Mouse (Mus musculus): ENCODE measurements around the gene Spns2. TPM values are rescaled to one million over a fixed set of nuclear protein-coding genes. Genes with fewer than 3 reads are reported as not detected.

The Spns2 gene
- polyA plus RNA-seq, 1 experiment from 2014 or later: 23.6 TPM

- 84% methylated on average over 6 of the region's 6 CpGs for WGBS
- Histone ChIP-seq H3K9ac (ENCODE audit: low read length) (no peak overlapping the region), H3K27ac (replicated peaks) (no peak overlapping the region), H3K4me3 (ENCODE audit: low read depth, low read length) (no peak overlapping the region), H3K36me3 (ENCODE audit: control insufficient read depth, insufficient read depth, low read length) (no peaks in the 10 kb centered on the region), H3K9me3 (ENCODE audit: control insufficient read depth, low read length) (no peaks in the 10 kb centered on the region), H3K27me3 (ENCODE audit: control insufficient read depth, insufficient read depth, low read length) (no peaks in the 10 kb centered on the region), H3K4me1 (replicated peaks; ENCODE audit: control insufficient read depth, insufficient read depth) (no peaks in the 10 kb centered on the region), H3K4me2 (replicated peaks; ENCODE audit: low read depth) (no peak overlapping the region)
- ATAC-seq (ENCODE audit: low FRiP score, low TSS enrichment) (no peak), DNase-seq (ENCODE audit: low spot score) (no peak)
- TF ChIP-seq EP300 (optimal IDR thresholded peaks at IDR 0.05) (no peak), CTCF (IDR thresholded peaks at IDR 0.05; ENCODE audit: low read depth) (no peak)
These were observed 69.1 kb downstream of the Spns2 start for GRCm38 (mm10) chr11:72420460-72421122.

- H3K27me3 ChIP-seq (ENCODE audit: control insufficient read depth, insufficient read depth, low read length): no peaks in the 10 kb centered on the region
- H3K9ac ChIP-seq (ENCODE audit: low read length): no peak overlapping the region
- TF ChIP-seq EP300 (optimal IDR thresholded peaks at IDR 0.05): no peak
- H3K4me2 ChIP-seq (replicated peaks; ENCODE audit: low read depth): no peak overlapping the region
- no peak overlapping the region for H3K4me3 ChIP-seq (ENCODE audit: low read depth, low read length)
- H3K4me1 ChIP-seq (replicated peaks; ENCODE audit: control insufficient read depth, insufficient read depth): no peaks in the 10 kb centered on the region
- WGBS: 83% methylated on average over 6 of the region's 6 CpGs
- no peak overlapping the region for H3K27ac ChIP-seq (replicated peaks)
- DNase-seq (ENCODE audit: low spot score) (no peak), ATAC-seq (ENCODE audit: low FRiP score, low TSS enrichment) (no peak)
- no peaks in the 10 kb centered on the region for H3K36me3 ChIP-seq (ENCODE audit: control insufficient read depth, insufficient read depth, low read length)
- H3K9me3 ChIP-seq (ENCODE audit: control insufficient read depth, low read length): no peaks in the 10 kb centered on the region
These were observed 70.7 kb downstream of the Spns2 start for GRCm38 (mm10) chr11:72419006-72419405.

GRCm38 (mm10) chr11:72418227-72418626 lies 71.5 kb downstream of the Spns2 start:
- Histone ChIP-seq H3K4me2 (replicated peaks; ENCODE audit: low read depth) (no peak overlapping the region), H3K27ac (replicated peaks) (no peak overlapping the region), H3K9me3 (ENCODE audit: control insufficient read depth, low read length) (no peaks in the 10 kb centered on the region), H3K4me1 (replicated peaks; ENCODE audit: control insufficient read depth, insufficient read depth) (no peaks in the 10 kb centered on the region), H3K36me3 (ENCODE audit: control insufficient read depth, insufficient read depth, low read length) (no peaks in the 10 kb centered on the region), H3K27me3 (ENCODE audit: control insufficient read depth, insufficient read depth, low read length) (no peaks in the 10 kb centered on the region), H3K4me3 (ENCODE audit: low read depth, low read length) (no peak overlapping the region), H3K9ac (ENCODE audit: low read length) (no peak overlapping the region)
- ATAC-seq (ENCODE audit: low FRiP score, low TSS enrichment): no peak
- no peak for DNase-seq (ENCODE audit: low spot score)
- TF ChIP-seq CTCF (IDR thresholded peaks at IDR 0.05; ENCODE audit: low read depth): no peak
- TF ChIP-seq EP300 (optimal IDR thresholded peaks at IDR 0.05): no peak
- 64% methylated on average over 8 of the region's 8 CpGs for WGBS

GRCm38 (mm10) chr11:72417376-72417775 lies 72.3 kb downstream of the Spns2 start:
- WGBS: 40% methylated on average over 4 of the region's 4 CpGs

GRCm38 (mm10) chr11:72416666-72417065 lies 73.0 kb downstream of the Spns2 start:
- Histone ChIP-seq H3K27me3 (ENCODE audit: control insufficient read depth, insufficient read depth, low read length) (no peaks in the 10 kb centered on the region), H3K4me3 (ENCODE audit: low read depth, low read length) (no peak overlapping the region), H3K4me2 (replicated peaks; ENCODE audit: low read depth) (no peak overlapping the region), H3K9ac (ENCODE audit: low read length) (no peak overlapping the region), H3K27ac (replicated peaks) (no peak overlapping the region), H3K36me3 (ENCODE audit: control insufficient read depth, insufficient read depth, low read length) (no peaks in the 10 kb centered on the region), H3K4me1 (replicated peaks; ENCODE audit: control insufficient read depth, insufficient read depth) (no peaks in the 10 kb centered on the region; the same call in 1 of the 2 replicates), H3K9me3 (ENCODE audit: control insufficient read depth, low read length) (no peaks in the 10 kb centered on the region)
- WGBS: 57% methylated on average over 5 of the region's 5 CpGs
- no peak for DNase-seq (ENCODE audit: low spot score)
- TF ChIP-seq CTCF (IDR thresholded peaks at IDR 0.05; ENCODE audit: low read depth) (no peak), EP300 (optimal IDR thresholded peaks at IDR 0.05) (no peak)
- ATAC-seq (ENCODE audit: low FRiP score, low TSS enrichment): no peak

More at GRCm38 (mm10) chr11:72417376-72417775, 72.3 kb downstream of the Spns2 start:
- Histone ChIP-seq H3K27me3 (ENCODE audit: control insufficient read depth, insufficient read depth, low read length) (no peaks in the 10 kb centered on the region), H3K4me3 (ENCODE audit: low read depth, low read length) (no peak overlapping the region), H3K9me3 (ENCODE audit: control insufficient read depth, low read length) (no peaks in the 10 kb centered on the region), H3K9ac (ENCODE audit: low read length) (no peak overlapping the region), H3K4me2 (replicated peaks; ENCODE audit: low read depth) (no peak overlapping the region), H3K4me1 (replicated peaks; ENCODE audit: control insufficient read depth, insufficient read depth) (no peaks in the 10 kb centered on the region), H3K36me3 (ENCODE audit: control insufficient read depth, insufficient read depth, low read length) (no peaks in the 10 kb centered on the region), H3K27ac (replicated peaks) (no peak overlapping the region)
- TF ChIP-seq EP300 (optimal IDR thresholded peaks at IDR 0.05): no peak
- TF ChIP-seq CTCF (IDR thresholded peaks at IDR 0.05; ENCODE audit: low read depth): no peak
- ATAC-seq (ENCODE audit: low FRiP score, low TSS enrichment) (no peak), DNase-seq (ENCODE audit: low spot score) (no peak)

- Histone ChIP-seq H3K9ac (ENCODE audit: low read length) (no peak overlapping the region), H3K36me3 (ENCODE audit: control insufficient read depth, insufficient read depth, low read length) (no peaks in the 10 kb centered on the region), H3K27ac (replicated peaks) (no peak overlapping the region), H3K4me3 (ENCODE audit: low read depth, low read length) (no peak overlapping the region), H3K9me3 (ENCODE audit: control insufficient read depth, low read length) (no peaks in the 10 kb centered on the region), H3K4me1 (replicated peaks; ENCODE audit: control insufficient read depth, insufficient read depth) (no peaks in the 10 kb centered on the region; the same call in 1 of the 2 replicates), H3K4me2 (replicated peaks; ENCODE audit: low read depth) (no peak overlapping the region), H3K27me3 (ENCODE audit: control insufficient read depth, insufficient read depth, low read length) (no peaks in the 10 kb centered on the region)
- ATAC-seq (ENCODE audit: low FRiP score, low TSS enrichment): no peak
- 66% methylated on average over 8 of the region's 8 CpGs for WGBS
- TF ChIP-seq EP300 (optimal IDR thresholded peaks at IDR 0.05) (no peak), CTCF (IDR thresholded peaks at IDR 0.05; ENCODE audit: low read depth) (no peak)
- no peak for DNase-seq (ENCODE audit: low spot score)
These were observed 74.5 kb downstream of the Spns2 start for GRCm38 (mm10) chr11:72415155-72415554.

Data from stomach, postnatal 0 days (tissue).